Mouse (Mus musculus): ENCODE measurements around the gene Pon3.

DNA sequence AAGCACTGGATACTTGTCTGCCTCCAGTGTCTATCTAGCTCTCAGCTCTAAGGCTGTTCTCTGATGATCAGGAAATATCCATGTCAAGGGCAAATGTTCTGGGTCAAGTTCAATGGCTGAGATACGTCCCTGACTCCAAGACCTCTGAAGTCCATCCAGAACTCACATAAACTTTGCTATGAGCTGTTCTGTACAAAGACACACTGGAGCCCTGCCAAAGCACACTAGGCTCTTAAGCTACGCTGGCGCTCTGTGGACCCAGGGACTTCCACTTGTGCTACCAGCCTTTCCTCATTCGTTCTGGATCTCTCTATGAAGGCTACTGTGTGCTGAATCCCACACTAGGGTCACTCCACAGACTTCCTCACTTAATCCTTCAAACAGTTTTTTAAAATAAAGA is 66.6 kb downstream of the Pon3 start:
- TF ChIP-seq CTCF (IDR thresholded peaks at IDR 0.05; ENCODE audit: borderline replicate concordance, extremely low read depth, insufficient read depth, insufficient read length) (no peak), POLR2A (IDR thresholded peaks at IDR 0.05; ENCODE audit: borderline replicate concordance, extremely low read depth, insufficient read depth, insufficient read length, poor library complexity, severe bottlenecking) (no peak)
